Comparison of ENCODE assay signal across 11 mouse cellular contexts in the genomic region with DNA sequence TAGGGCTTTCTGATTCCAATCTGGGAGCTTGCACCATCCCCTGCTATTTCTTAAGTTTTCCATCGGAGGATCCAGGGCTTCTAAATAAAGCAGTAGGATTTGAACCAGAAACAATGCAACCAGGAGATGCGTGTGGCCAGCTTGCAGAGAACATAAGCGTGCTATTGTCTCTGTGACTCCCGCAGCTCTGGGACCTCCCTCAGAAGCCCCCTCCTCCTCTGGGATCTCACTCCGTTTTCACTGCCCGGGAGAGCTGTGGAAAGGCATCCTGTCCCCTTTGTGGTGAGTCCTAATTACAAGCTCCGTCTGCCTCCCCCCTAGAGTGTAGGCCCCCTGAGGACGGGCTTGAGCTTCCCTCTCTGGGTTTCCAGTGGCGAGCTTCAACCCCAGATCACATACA.
DNase-seq lines count a peak whose midpoint lies in the region; ATAC-seq lines count a peak whose summit lies in the region.
"Had no signal": no experiment of that assay in that cellular context is flagged by ENCODE, and none has a peak within 500 bp of the region (broad histone marks: within the 10 kb centered on the region; RNA-seq: fewer than 3 reads in every experiment).

No protein-coding gene starts in this region.

- H3K4me3 ChIP-seq in heart, embryonic 12.5 days, result peak overlapping the region; percentile 18; the same call in 1 of the 2 replicates
- H3K4me3 ChIP-seq in forebrain, embryonic 13.5 days, result no peak overlapping the region
- no peak overlapping the region for H3K4me3 ChIP-seq in midbrain, embryonic 14.5 days (replicated peaks; ENCODE audit: low read depth, low read length)
- H3K4me3 ChIP-seq: stomach, embryonic 15.5 days had no signal

- 13% methylated on average over 9 of the region's 9 CpGs for WGBS in heart, embryonic 12.5 days
- WGBS in forebrain, embryonic 13.5 days, result 3% methylated on average over 9 of the region's 9 CpGs
- WGBS in midbrain, embryonic 14.5 days, result 3% methylated on average over 9 of the region's 9 CpGs

- H3K9me3 ChIP-seq in heart, embryonic 12.5 days (replicated peaks), result peaks cover 6% of the 10 kb centered on the region
- no peaks in the 10 kb centered on the region for H3K9me3 ChIP-seq in forebrain, embryonic 13.5 days (replicated peaks)
- H3K9me3 ChIP-seq in midbrain, embryonic 14.5 days (ENCODE audit: control insufficient read depth, low read length), result 0 out of 2 replicates have a peak, but pooled peaks cover 2% of the 10 kb centered on the region
- H3K9me3 ChIP-seq: stomach, embryonic 15.5 days had no signal

- intact Hi-C loops in heart, postnatal 10 days (cut with DNase I), result no loop called here

- no peak for DNase-seq in heart, postnatal 10 days
- peak; percentile 62 for DNase-seq in embryo, embryonic 10 days (ENCODE audit: low spot score)
- peak; percentile 45 for DNase-seq in midbrain, embryonic 14.5 days
- no peak for DNase-seq in cerebellum, adult 9-10 months
- no peak for DNase-seq in urinary bladder, postnatal 25 days (ENCODE audit: low spot score)
- DNase-seq in right cerebral cortex, postnatal 14 days, result no peak
- DNase-seq: kidney, postnatal 14 days; right cerebral cortex, postnatal 4 days had no signal

- H3K27me3 ChIP-seq in heart, embryonic 12.5 days (replicated peaks), result no peaks in the 10 kb centered on the region
- no peaks in the 10 kb centered on the region for H3K27me3 ChIP-seq in forebrain, embryonic 13.5 days
- H3K27me3 ChIP-seq in midbrain, embryonic 14.5 days (ENCODE audit: control insufficient read depth, insufficient read depth, low read length), result no peaks in the 10 kb centered on the region
- H3K27me3 ChIP-seq: stomach, embryonic 15.5 days had no signal

- peaks cover 13% of the 10 kb centered on the region for H3K4me1 ChIP-seq in heart, embryonic 12.5 days (replicated peaks)
- H3K4me1 ChIP-seq in forebrain, embryonic 13.5 days, result peaks cover 51% of the 10 kb centered on the region
- H3K4me1 ChIP-seq in midbrain, embryonic 14.5 days (ENCODE audit: control insufficient read depth, insufficient read depth, low read length), result peaks cover 27% of the 10 kb centered on the region
- H3K4me1 ChIP-seq: stomach, embryonic 15.5 days had no signal

- no peak for ATAC-seq in heart, embryonic 12.5 days (ENCODE audit: insufficient number of reproducible peaks, low FRiP score)
- ATAC-seq in forebrain, embryonic 13.5 days, result no peak
- no peak for ATAC-seq in midbrain, embryonic 14.5 days (ENCODE audit: low FRiP score, low TSS enrichment)

- H3K4me2 ChIP-seq in heart, embryonic 12.5 days, result peak overlapping the region; percentile 50
- H3K4me2 ChIP-seq in forebrain, embryonic 13.5 days, result peak overlapping the region; percentile 42
- peak overlapping the region; percentile 33 for H3K4me2 ChIP-seq in midbrain, embryonic 14.5 days (ENCODE audit: low read length)

- H3K36me3 ChIP-seq in heart, embryonic 12.5 days, result no peaks in the 10 kb centered on the region
- H3K36me3 ChIP-seq in forebrain, embryonic 13.5 days (ENCODE audit: poor library complexity, severe bottlenecking), result no peaks in the 10 kb centered on the region
- H3K36me3 ChIP-seq in midbrain, embryonic 14.5 days (ENCODE audit: control insufficient read depth, insufficient read depth, low read length), result no peaks in the 10 kb centered on the region
- H3K36me3 ChIP-seq: stomach, embryonic 15.5 days had no signal

- no peak overlapping the region for H3K27ac ChIP-seq in heart, embryonic 12.5 days (ENCODE audit: poor library complexity, severe bottlenecking)
- H3K27ac ChIP-seq in forebrain, embryonic 13.5 days, result peak overlapping the region; percentile 44
- peak overlapping the region; percentile 43 for H3K27ac ChIP-seq in midbrain, embryonic 14.5 days (replicated peaks; ENCODE audit: low read depth, low read length)
- H3K27ac ChIP-seq: stomach, embryonic 15.5 days had no signal

- H3K9ac ChIP-seq in heart, embryonic 12.5 days, result 0 out of 2 replicates have a peak overlapping the region, but pooled peaks have one; percentile 5
- H3K9ac ChIP-seq in forebrain, embryonic 13.5 days, result peak overlapping the region; percentile 18
- no peak overlapping the region; the same call in 1 of the 2 replicates for H3K9ac ChIP-seq in midbrain, embryonic 14.5 days (replicated peaks; ENCODE audit: low read length)
- H3K9ac ChIP-seq: stomach, embryonic 15.5 days had no signal

Comparison
In these comparisons a context has a peak if more than half of its experiments do, and no peak if none do; other contexts are left out.
1. DNase-seq: peak in embryo, embryonic 10 days (single experiment) and midbrain, embryonic 14.5 days (single experiment); none in heart, postnatal 10 days (0 of 2), cerebellum, adult 9-10 months (single experiment), urinary bladder, postnatal 25 days (single experiment) and right cerebral cortex, postnatal 14 days (single experiment).
2. Peak in every context shown above with its lines, with median percentiles within 50 percentile points of each other: H3K4me2 ChIP-seq.